Mouse (Mus musculus): ENCODE data around the gene Igsf3.
A peak's percentile ranks its signal among the peaks of the same experiment; 100 is the strongest.
"Not testable (repeated sequence)": the region's sequence is repeated elsewhere in the genome, so short reads cannot be mapped to it uniquely, and the experiment has no call there.

The Igsf3 gene

GRCm38 (mm10) chr3:101405495-101405894 lies 28.6 kb downstream of the Igsf3 start:
- peak; percentile 31 to 42 for DNase-seq

- DNase-seq, result no peak
Observed at GRCm38 (mm10) chr3:101406097-101406496, 29.2 kb downstream of the Igsf3 start.

- peak in 1 of 2 experiments; percentile 49 for DNase-seq
Observed at GRCm38 (mm10) chr3:101407568-101407967, 30.7 kb downstream of the Igsf3 start.

- DNase-seq, result no peak
Observed at GRCm38 (mm10) chr3:101408953-101409750, 32.3 kb downstream of the Igsf3 start.

GRCm38 (mm10) chr3:101410202-101410601 lies 33.3 kb downstream of the Igsf3 start:
- peak; percentile 38 to 39 for DNase-seq

GRCm38 (mm10) chr3:101410745-101411144 lies 33.9 kb downstream of the Igsf3 start:
- DNase-seq, result no peak

GRCm38 (mm10) chr3:101411626-101412025 lies 34.7 kb downstream of the Igsf3 start:
- DNase-seq, result no peak

- DNase-seq, result no peak
Observed at GRCm38 (mm10) chr3:101412115-101412514, 35.2 kb downstream of the Igsf3 start.

GRCm38 (mm10) chr3:101413013-101413412 lies 36.1 kb downstream of the Igsf3 start:
- not testable (repeated sequence) for DNase-seq

- no peak for DNase-seq
Observed at GRCm38 (mm10) chr3:101418740-101419652, 42.1 kb downstream of the Igsf3 start.

GRCm38 (mm10) chr3:101419653-101419994 lies 42.7 kb downstream of the Igsf3 start:
- DNase-seq, result no peak

GRCm38 (mm10) chr3:101423188-101423587 lies 46.3 kb downstream of the Igsf3 start:
- DNase-seq, result no peak

GRCm38 (mm10) chr3:101424295-101424885 lies 47.5 kb downstream of the Igsf3 start:
- peak; percentile 38 to 60 for DNase-seq

GRCm38 (mm10) chr3:101429982-101430754 lies 53.3 kb downstream of the Igsf3 start:
- DNase-seq, result no peak

GRCm38 (mm10) chr3:101430755-101431115 lies 53.9 kb downstream of the Igsf3 start:
- DNase-seq, result no peak

- no peak for DNase-seq
Observed at GRCm38 (mm10) chr3:101435672-101436071, 58.8 kb downstream of the Igsf3 start.

- DNase-seq, result no peak
Observed at GRCm38 (mm10) chr3:101436469-101436868, 59.6 kb downstream of the Igsf3 start.

GRCm38 (mm10) chr3:101437021-101437563 lies 60.2 kb downstream of the Igsf3 start:
- no peak for DNase-seq

GRCm38 (mm10) chr3:101443265-101443881 lies 66.5 kb downstream of the Igsf3 start:
- DNase-seq, result no peak

GRCm38 (mm10) chr3:101444437-101444836 lies 67.6 kb downstream of the Igsf3 start:
- no peak for DNase-seq

GRCm38 (mm10) chr3:101447239-101447638 lies 70.4 kb downstream of the Igsf3 start:
- DNase-seq, result no peak

GRCm38 (mm10) chr3:101448765-101449164 lies 71.9 kb downstream of the Igsf3 start:
- DNase-seq, result peak in 1 of 2 experiments; percentile 37

Data from cerebellum, postnatal 25 days (tissue).